Mouse (Mus musculus) erythroblast, embryonic 14.5 days (primary cell): ENCODE results near the gene Dlg2.

Source experiments
- GATA1 ChIP-seq: IDR thresholded peaks from 2 replicates; pipeline ENCODE4 v1.6.1; 2012; ENCODE audit warnings: low read length, inconsistent platforms, mixed read lengths
- TAL1 ChIP-seq: IDR thresholded peaks from 3 replicates; pipeline ENCODE4 v1.6.1; 2012; ENCODE audit warnings: low read length, inconsistent platforms, mixed read lengths

- TF ChIP-seq GATA1 (no peak), TAL1 (no peak)
Measured at GRCm38 (mm10) chr7:92392052-92392640, 1915.7 kb downstream of the Dlg2 start.
